Mouse (Mus musculus) forebrain, embryonic 16.5 days (tissue): ENCODE measurements at regions not wholly inside any gene's neighbourhood (a gene's known extent, or its start where the extent isn't known, plus 50 kb on each side); places are given as distances from the start of the nearest gene placed in this dataset.

Experiments
- ATAC-seq: fragments of 200-750 bp; cut with Nextera tagmentation; 2 replicates; pipeline ENCODE4 v1.8.0; 2017; ENCODE audit warnings: mild to moderate bottlenecking, moderate library complexity
- H3K27ac ChIP-seq: fragments of 300-500 bp; sonication (generic); 2 replicates; pipeline ENCODE4 v1.5.1; 2014; ENCODE audit warnings: low read length, control low read depth
- H3K27me3 ChIP-seq: fragments of 300-500 bp; sonication (generic); replicated peaks from 2 replicates; pipeline ENCODE4 v1.6.1; 2014; ENCODE audit warnings: low read length; ENCODE audit not compliant: control insufficient read depth, insufficient read depth
- H3K36me3 ChIP-seq: fragments of 300-500 bp; sonication (generic); 2 replicates; pipeline ENCODE4 v1.6.1; 2014; ENCODE audit not compliant: control insufficient read depth, insufficient read depth
- H3K4me1 ChIP-seq: fragments of 300-500 bp; sonication (generic); replicated peaks from 2 replicates; pipeline ENCODE4 v1.6.1; 2014; ENCODE audit warnings: low read length; ENCODE audit not compliant: control insufficient read depth, insufficient read depth
- H3K4me2 ChIP-seq: fragments of 300-500 bp; sonication (generic); 2 replicates; pipeline ENCODE4 v1.6.1; 2014; ENCODE audit warnings: mild to moderate bottlenecking, low read length, control low read depth
- H3K4me3 ChIP-seq: fragments of 300-500 bp; sonication (generic); replicated peaks from 2 replicates; pipeline ENCODE4 v1.5.1; 2014; ENCODE audit warnings: mild to moderate bottlenecking, low read length, control low read depth
- H3K9ac ChIP-seq: fragments of 300-500 bp; sonication (generic); replicated peaks from 2 replicates; pipeline ENCODE4 v1.6.1; 2014; ENCODE audit warnings: low read depth, low read length, control low read depth
- H3K9me3 ChIP-seq: fragments of 300-500 bp; sonication (generic); 2 replicates; pipeline ENCODE4 v1.6.1; 2016; ENCODE audit warnings: low read length; ENCODE audit not compliant: control insufficient read depth
- WGBS: fragments of 180-500 bp; shearing (Covaris S2); extraction: QIAGEN DNeasy Blood & Tissue Kit; methylation state at CpG from one replicate; pipeline ENCODE4 v1.1.7; 2014; 5-methylcytosine and 5-hydroxymethylcytosine counted together

- no peak for ATAC-seq
- H3K27me3 ChIP-seq = no peaks in the 10 kb centered on the region
- no peak overlapping the region for H3K9ac ChIP-seq
- H3K27ac ChIP-seq = no peak overlapping the region
- no peaks in the 10 kb centered on the region for H3K36me3 ChIP-seq
- no peak overlapping the region for H3K4me3 ChIP-seq
- H3K9me3 ChIP-seq = no peaks in the 10 kb centered on the region
- H3K4me2 ChIP-seq = no peak overlapping the region
- WGBS = 91% methylated on average over 1 of the region's 1 CpGs
- no peaks in the 10 kb centered on the region for H3K4me1 ChIP-seq
Measured at GRCm38 (mm10) chr16:86399288-86399687, 497.7 kb upstream of the Adamts5 start.

DNA sequence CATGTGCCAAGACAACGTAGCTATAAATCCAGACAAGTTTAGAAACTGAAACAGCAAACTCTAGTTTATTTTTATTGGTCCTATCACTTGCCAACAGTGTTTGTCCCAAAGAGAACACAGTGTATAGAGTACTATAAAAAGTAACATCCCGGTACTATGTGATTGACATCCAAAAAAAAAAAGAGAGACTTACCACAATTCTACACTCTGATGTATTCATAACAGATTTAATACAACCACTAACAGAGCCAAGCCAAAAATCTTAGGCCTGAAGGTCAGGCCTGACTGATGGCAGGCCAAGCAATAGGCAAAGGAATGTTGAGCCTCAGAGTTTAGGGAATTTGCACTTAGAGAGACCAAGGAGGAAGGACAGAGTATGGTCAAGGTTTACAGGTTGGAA lies 495.9 kb upstream of the Adamts5 start:
- Histone ChIP-seq H3K27me3 (no peaks in the 10 kb centered on the region), H3K4me3 (no peak overlapping the region), H3K9me3 (no peaks in the 10 kb centered on the region), H3K9ac (no peak overlapping the region), H3K27ac (no peak overlapping the region), H3K4me1 (no peaks in the 10 kb centered on the region), H3K4me2 (no peak overlapping the region), H3K36me3 (no peaks in the 10 kb centered on the region)
- no peak for ATAC-seq
- WGBS = 77% methylated on average over 2 of the region's 2 CpGs

- H3K4me1 ChIP-seq = no peaks in the 10 kb centered on the region
- WGBS = 77% methylated on average over 3 of the region's 3 CpGs
- H3K36me3 ChIP-seq = no peaks in the 10 kb centered on the region
- no peak overlapping the region for H3K4me3 ChIP-seq
- no peak overlapping the region for H3K4me2 ChIP-seq
- no peaks in the 10 kb centered on the region for H3K27me3 ChIP-seq
- no peak for ATAC-seq
- no peak overlapping the region for H3K9ac ChIP-seq
- H3K9me3 ChIP-seq = no peaks in the 10 kb centered on the region
- no peak overlapping the region for H3K27ac ChIP-seq
Measured at GRCm38 (mm10) chr16:86389063-86389723, 487.6 kb upstream of the Adamts5 start.

GRCm38 (mm10) chr16:86388128-86388527 lies 486.5 kb upstream of the Adamts5 start:
- Histone ChIP-seq H3K9ac (no peak overlapping the region), H3K4me2 (no peak overlapping the region), H3K4me1 (no peaks in the 10 kb centered on the region), H3K27me3 (no peaks in the 10 kb centered on the region), H3K36me3 (no peaks in the 10 kb centered on the region), H3K4me3 (no peak overlapping the region), H3K27ac (no peak overlapping the region), H3K9me3 (no peaks in the 10 kb centered on the region)
- ATAC-seq = no peak
- 82% methylated on average over 1 of the region's 1 CpGs for WGBS

DNA sequence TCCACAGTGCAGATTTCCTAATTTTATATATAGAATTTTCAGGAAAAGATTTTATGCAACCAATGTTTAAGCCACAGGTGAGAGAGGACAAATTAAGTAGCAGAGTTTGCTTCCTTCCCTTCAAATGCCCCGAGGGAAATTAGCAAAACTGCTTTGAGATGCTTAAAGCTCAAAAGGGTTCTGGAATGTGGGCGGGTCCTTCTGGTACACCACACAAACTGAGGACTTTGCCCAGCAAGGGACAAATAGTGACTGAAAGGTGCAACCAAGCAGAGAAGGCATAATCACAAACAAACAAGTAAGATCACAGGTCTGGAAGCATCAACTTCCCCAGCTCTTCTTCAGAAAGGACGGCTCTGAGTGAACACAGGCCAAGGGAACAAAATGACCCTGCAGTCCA lies 476.4 kb upstream of the Adamts5 start:
- H3K9ac ChIP-seq = no peak overlapping the region
- no peaks in the 10 kb centered on the region for H3K9me3 ChIP-seq
- H3K36me3 ChIP-seq = no peaks in the 10 kb centered on the region
- 20% methylated on average over 3 of the region's 3 CpGs for WGBS
- no peaks in the 10 kb centered on the region for H3K27me3 ChIP-seq
- H3K4me2 ChIP-seq = no peak overlapping the region
- no peak overlapping the region for H3K4me3 ChIP-seq
- no peaks in the 10 kb centered on the region for H3K4me1 ChIP-seq
- no peak overlapping the region for H3K27ac ChIP-seq
- no peak for ATAC-seq

DNA sequence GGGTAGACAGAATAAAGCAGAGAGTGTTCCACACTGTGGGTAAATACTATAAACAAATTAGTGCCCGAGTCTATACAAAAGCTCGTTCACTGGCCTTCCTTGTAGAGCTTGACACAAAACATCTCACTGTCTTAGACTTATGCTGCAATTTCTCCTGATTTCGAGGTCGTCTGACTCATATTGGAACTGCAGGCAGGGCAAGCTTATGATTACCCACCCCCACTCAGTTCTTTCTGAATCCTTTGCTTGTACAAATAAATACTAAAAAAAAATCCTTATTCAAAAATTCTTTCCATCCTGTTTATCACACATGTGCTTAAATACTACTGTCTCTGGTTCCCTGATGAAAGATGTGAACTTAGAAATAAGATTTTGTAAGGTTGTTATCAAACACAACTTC lies 470.0 kb upstream of the Adamts5 start:
- no peaks in the 10 kb centered on the region for H3K27me3 ChIP-seq
- no peak overlapping the region for H3K9ac ChIP-seq
- no peak for ATAC-seq
- no peak overlapping the region for H3K4me2 ChIP-seq
- H3K36me3 ChIP-seq = no peaks in the 10 kb centered on the region
- H3K4me1 ChIP-seq = no peaks in the 10 kb centered on the region
- whole genome bisulfite sequencing = 40% methylated on average over 4 of the region's 4 CpGs
- H3K27ac ChIP-seq = no peak overlapping the region
- H3K4me3 ChIP-seq = no peak overlapping the region
- no peaks in the 10 kb centered on the region for H3K9me3 ChIP-seq

DNA sequence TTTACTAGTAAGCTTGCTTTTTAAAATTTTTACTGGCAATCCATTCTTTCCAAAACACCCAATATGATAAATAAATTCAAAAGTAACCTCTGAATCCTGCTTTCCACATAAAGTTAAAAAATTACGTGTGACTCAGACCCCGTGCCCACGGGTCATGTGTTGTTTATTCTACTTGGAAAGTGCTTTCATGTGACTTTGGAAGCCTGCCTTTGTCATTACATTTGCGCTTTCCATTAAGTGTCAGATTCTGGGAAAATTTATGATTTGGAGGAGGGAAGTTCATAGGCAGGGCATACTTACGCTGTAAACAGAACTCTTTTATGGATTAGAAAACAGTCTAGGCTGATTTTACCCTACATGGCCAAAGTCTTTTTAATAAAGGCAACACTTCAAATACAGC lies 466.8 kb upstream of the Adamts5 start:
- 93% methylated on average over 5 of the region's 5 CpGs for WGBS
- H3K27ac ChIP-seq = no peak overlapping the region
- ATAC-seq = no peak
- H3K4me2 ChIP-seq = no peak overlapping the region
- H3K4me3 ChIP-seq = no peak overlapping the region
- no peaks in the 10 kb centered on the region for H3K27me3 ChIP-seq
- no peaks in the 10 kb centered on the region for H3K9me3 ChIP-seq
- no peaks in the 10 kb centered on the region for H3K4me1 ChIP-seq
- no peak overlapping the region for H3K9ac ChIP-seq
- H3K36me3 ChIP-seq = no peaks in the 10 kb centered on the region

GRCm38 (mm10) chr16:86366197-86366596 lies 464.6 kb upstream of the Adamts5 start:
- H3K4me1 ChIP-seq = no peaks in the 10 kb centered on the region
- WGBS = 91% methylated on average over 1 of the region's 1 CpGs
- no peak overlapping the region for H3K4me3 ChIP-seq
- no peaks in the 10 kb centered on the region for H3K36me3 ChIP-seq
- ATAC-seq = no peak
- no peaks in the 10 kb centered on the region for H3K9me3 ChIP-seq
- H3K4me2 ChIP-seq = no peak overlapping the region
- no peak overlapping the region for H3K27ac ChIP-seq
- H3K9ac ChIP-seq = no peak overlapping the region
- no peaks in the 10 kb centered on the region for H3K27me3 ChIP-seq

DNA sequence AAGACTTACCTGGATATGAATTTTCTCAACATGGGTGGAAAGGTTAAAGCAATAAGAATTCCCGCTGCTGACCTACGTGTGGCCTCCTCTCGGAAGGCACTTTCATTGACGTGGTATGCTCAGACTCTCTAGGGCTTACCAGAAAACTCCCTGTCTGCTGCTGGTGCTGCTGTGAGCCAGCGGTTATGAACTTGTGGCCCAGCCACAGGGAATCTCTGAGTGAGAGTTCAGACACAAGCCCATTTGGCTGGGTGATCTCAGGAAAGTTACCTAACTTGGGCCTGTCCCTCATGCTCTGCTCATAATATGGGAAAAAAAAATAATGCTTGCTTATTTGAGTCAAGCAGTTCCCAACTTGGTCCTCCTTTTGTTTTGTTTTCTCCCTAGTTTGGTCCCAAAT lies 459.5 kb upstream of the Adamts5 start:
- Histone ChIP-seq H3K4me2 (no peak overlapping the region), H3K27me3 (no peaks in the 10 kb centered on the region), H3K36me3 (no peaks in the 10 kb centered on the region), H3K9me3 (no peaks in the 10 kb centered on the region), H3K9ac (no peak overlapping the region), H3K27ac (no peak overlapping the region), H3K4me1 (no peaks in the 10 kb centered on the region), H3K4me3 (no peak overlapping the region)
- WGBS = 92% methylated on average over 5 of the region's 5 CpGs
- ATAC-seq = no peak

- Histone ChIP-seq H3K9ac (no peak overlapping the region), H3K27me3 (no peaks in the 10 kb centered on the region), H3K4me1 (no peaks in the 10 kb centered on the region), H3K4me3 (no peak overlapping the region), H3K27ac (no peak overlapping the region), H3K36me3 (no peaks in the 10 kb centered on the region), H3K9me3 (no peaks in the 10 kb centered on the region), H3K4me2 (no peak overlapping the region)
- WGBS = 79% methylated on average over 2 of the region's 2 CpGs
- ATAC-seq = no peak
Measured at GRCm38 (mm10) chr16:86355036-86355435, 453.4 kb upstream of the Adamts5 start.
